Mouse (Mus musculus) gastrocnemius, postnatal 36 days (tissue): ENCODE measurements around the gene Gm20518. TPM values are rescaled to one million over a fixed set of nuclear protein-coding genes. Genes with fewer than 3 reads are reported as not detected.

Experiments
- DNase-seq, 2 experiments: peaks; one replicate each; pipeline ENCODE4 v3.0.0; 2022
- intact Hi-C: fragments of 180-260 bp; cut with DNase I; formaldehyde crosslinking; loops from one replicate; pipeline ENCODE4 v1.15.1; 2025
- total RNA-seq, 2 experiments: library from RNA; stranded (reverse); gene quantifications; 2 replicates each; pipeline ENCODE4 v1.2.3; 2021

The Gm20518 gene
- total RNA-seq, 2 experiments from 2014 or later = 0.20 TPM

GRCm38 (mm10) chr16:17898462-17898861 lies 7.0 kb upstream of the Gm20518 start, which contains the start of the genes Dgcr2 and Tssk2:
Dgcr2 (minus strand) TSS chr16:17898562.
Tssk2 (plus strand) TSS chr16:17898637.
- DNase-seq = no peak
- intact Hi-C loops = no loop called here

GRCm38 (mm10) chr16:17896091-17896490 lies 4.6 kb upstream of the Gm20518 start:
- intact Hi-C loops = no loop called here
- DNase-seq = no peak

- DNase-seq = no peak
- intact Hi-C loops = no loop called here
Measured at GRCm38 (mm10) chr16:17893923-17894322, 2.5 kb upstream of the Gm20518 start, which contains the start of gene Tssk1. Tssk1 (plus strand) TSS chr16:17894223.

- DNase-seq = no peak
- intact Hi-C loops = no loop called here
Measured at GRCm38 (mm10) chr16:17892606-17893005, 1.1 kb upstream of the Gm20518 start.

- intact Hi-C loops = no loop called here
Measured at GRCm38 (mm10) chr16:17890917-17891566, 429 bp downstream of the Gm20518 start.

GRCm38 (mm10) chr16:17890342-17890727 lies 1.1 kb downstream of the Gm20518 start:
- peak in 1 of 2 experiments; percentile 12 for DNase-seq
- intact Hi-C loops = no loop called here

More at GRCm38 (mm10) chr16:17890917-17891566, 429 bp downstream of the Gm20518 start:
- DNase-seq = peak; percentile 61 to 68

- intact Hi-C loops = no loop called here
Measured at GRCm38 (mm10) chr16:17889689-17890341, 1.7 kb downstream of the Gm20518 start.

GRCm38 (mm10) chr16:17884116-17884515 lies 7.4 kb downstream of the Gm20518 start:
- no peak for DNase-seq

More at GRCm38 (mm10) chr16:17889689-17890341, 1.7 kb downstream of the Gm20518 start:
- DNase-seq = peak in 1 of 2 experiments; percentile 4

GRCm38 (mm10) chr16:17882196-17882595 lies 9.3 kb downstream of the Gm20518 start:
- intact Hi-C loops = no loop called here
- no peak for DNase-seq

More at GRCm38 (mm10) chr16:17884116-17884515, 7.4 kb downstream of the Gm20518 start:
- intact Hi-C loops = no loop called here

- no peak for DNase-seq
- intact Hi-C loops = no loop called here
Measured at GRCm38 (mm10) chr16:17879571-17879970, 11.9 kb downstream of the Gm20518 start.

GRCm38 (mm10) chr16:17876096-17876495 lies 15.4 kb downstream of the Gm20518 start:
- intact Hi-C loops = no loop called here
- DNase-seq = no peak

- intact Hi-C loops = no loop called here
- DNase-seq = no peak
Measured at GRCm38 (mm10) chr16:17875174-17875573, 16.3 kb downstream of the Gm20518 start.

GRCm38 (mm10) chr16:17872995-17873394 lies 18.5 kb downstream of the Gm20518 start:
- DNase-seq = no peak
- intact Hi-C loops = no loop called here

- no peak for DNase-seq
- intact Hi-C loops = no loop called here
Measured at GRCm38 (mm10) chr16:17871248-17871647, 20.2 kb downstream of the Gm20518 start.

- intact Hi-C loops = no loop called here
- DNase-seq = no peak
Measured at GRCm38 (mm10) chr16:17865770-17866169, 25.7 kb downstream of the Gm20518 start.

GRCm38 (mm10) chr16:17865293-17865692 lies 26.2 kb downstream of the Gm20518 start:
- DNase-seq = no peak
- intact Hi-C loops = no loop called here

- DNase-seq = no peak
- intact Hi-C loops = no loop called here
Measured at GRCm38 (mm10) chr16:17858592-17858991, 32.9 kb downstream of the Gm20518 start.

- no peak for DNase-seq
- intact Hi-C loops = no loop called here
Measured at GRCm38 (mm10) chr16:17857157-17857556, 34.3 kb downstream of the Gm20518 start.

GRCm38 (mm10) chr16:17853263-17853662 lies 38.2 kb downstream of the Gm20518 start:
- no peak for DNase-seq
- intact Hi-C loops = no loop called here

- DNase-seq = no peak
- intact Hi-C loops = no loop called here
Measured at GRCm38 (mm10) chr16:17851860-17852259, 39.6 kb downstream of the Gm20518 start.

- DNase-seq = no peak
- intact Hi-C loops = no loop called here
Measured at GRCm38 (mm10) chr16:17851331-17851730, 40.1 kb downstream of the Gm20518 start.

GRCm38 (mm10) chr16:17849486-17849885 lies 42.0 kb downstream of the Gm20518 start:
- intact Hi-C loops = loop anchor here (5.0 kb wide), 1 partner anchor 67 kb away; no protein-coding TSS in a partner anchor
- DNase-seq = no peak
